Mouse (Mus musculus): ENCODE measurements at regions not wholly inside any gene's neighbourhood (a gene's known extent, or its start where the extent isn't known, plus 50 kb on each side); places are given as distances from the start of the nearest gene placed in this dataset.

GRCm38 (mm10) chr3:54493567-54493966 lies 132.7 kb downstream of the Postn start:
- H3K9ac ChIP-seq (ENCODE audit: low read depth, low read length), result no peak overlapping the region
- TF ChIP-seq POLR2A (IDR thresholded peaks at IDR 0.05; ENCODE audit: insufficient read depth, low read depth, low read length), result no peak
- TF ChIP-seq EP300 (IDR thresholded peaks at IDR 0.05; ENCODE audit: insufficient read depth, low read depth, low read length), result no peak
- no peak for TF ChIP-seq CTCF (IDR thresholded peaks at IDR 0.05)
- WGBS, result 57% methylated on average over 3 of the region's 3 CpGs
- H3K27me3 ChIP-seq (ENCODE audit: control insufficient read depth, insufficient read depth, low read length), result no peaks in the 10 kb centered on the region
- H3K4me3 ChIP-seq, result no peak overlapping the region
- no peaks in the 10 kb centered on the region for H3K4me1 ChIP-seq (ENCODE audit: control insufficient read depth, insufficient read depth, low read length)
- H3K36me3 ChIP-seq (ENCODE audit: control insufficient read depth, insufficient read depth, low read length), result no peaks in the 10 kb centered on the region
- no peak for DNase-seq
- H3K27ac ChIP-seq, result no peak overlapping the region
- no peaks in the 10 kb centered on the region for H3K79me2 ChIP-seq (replicated peaks; ENCODE audit: control insufficient read depth, insufficient read depth, low read length)
- intact Hi-C loops (cut with DNase I), result no loop called here

GRCm38 (mm10) chr3:54504997-54505396 lies 144.1 kb downstream of the Postn start:
- H3K36me3 ChIP-seq (ENCODE audit: control insufficient read depth, insufficient read depth, low read length), result no peaks in the 10 kb centered on the region

GRCm38 (mm10) chr3:54507575-54507974 lies 146.7 kb downstream of the Postn start:
- H3K27ac ChIP-seq, result no peak overlapping the region
- no peak for TF ChIP-seq POLR2A (IDR thresholded peaks at IDR 0.05; ENCODE audit: insufficient read depth, low read depth, low read length)
- no peaks in the 10 kb centered on the region for H3K36me3 ChIP-seq (ENCODE audit: control insufficient read depth, insufficient read depth, low read length)
- no peak overlapping the region for H3K9ac ChIP-seq (ENCODE audit: low read depth, low read length)
- no peak for DNase-seq
- no peaks in the 10 kb centered on the region for H3K27me3 ChIP-seq (ENCODE audit: control insufficient read depth, insufficient read depth, low read length)
- no peaks in the 10 kb centered on the region; the same call in 1 of the 2 replicates for H3K4me1 ChIP-seq (ENCODE audit: control insufficient read depth, insufficient read depth, low read length)
- no peaks in the 10 kb centered on the region for H3K79me2 ChIP-seq (replicated peaks; ENCODE audit: control insufficient read depth, insufficient read depth, low read length)
- intact Hi-C loops (cut with DNase I), result no loop called here
- H3K4me3 ChIP-seq, result no peak overlapping the region
- WGBS, result 68% methylated on average over 1 of the region's 1 CpGs

More at GRCm38 (mm10) chr3:54504997-54505396, 144.1 kb downstream of the Postn start:
- TF ChIP-seq EP300 (IDR thresholded peaks at IDR 0.05; ENCODE audit: insufficient read depth, low read depth, low read length), result no peak
- no peak for TF ChIP-seq POLR2A (IDR thresholded peaks at IDR 0.05; ENCODE audit: insufficient read depth, low read depth, low read length)
- TF ChIP-seq CTCF (IDR thresholded peaks at IDR 0.05), result no peak
- Histone ChIP-seq H3K4me1 (ENCODE audit: control insufficient read depth, insufficient read depth, low read length) (no peaks in the 10 kb centered on the region; the same call in 1 of the 2 replicates), H3K9ac (ENCODE audit: low read depth, low read length) (no peak overlapping the region), H3K4me3 (no peak overlapping the region), H3K27me3 (ENCODE audit: control insufficient read depth, insufficient read depth, low read length) (no peaks in the 10 kb centered on the region), H3K79me2 (replicated peaks; ENCODE audit: control insufficient read depth, insufficient read depth, low read length) (no peaks in the 10 kb centered on the region), H3K27ac (no peak overlapping the region)
- 68% methylated on average over 3 of the region's 3 CpGs for WGBS
- intact Hi-C loops (cut with DNase I), result no loop called here
- DNase-seq, result no peak

DNA sequence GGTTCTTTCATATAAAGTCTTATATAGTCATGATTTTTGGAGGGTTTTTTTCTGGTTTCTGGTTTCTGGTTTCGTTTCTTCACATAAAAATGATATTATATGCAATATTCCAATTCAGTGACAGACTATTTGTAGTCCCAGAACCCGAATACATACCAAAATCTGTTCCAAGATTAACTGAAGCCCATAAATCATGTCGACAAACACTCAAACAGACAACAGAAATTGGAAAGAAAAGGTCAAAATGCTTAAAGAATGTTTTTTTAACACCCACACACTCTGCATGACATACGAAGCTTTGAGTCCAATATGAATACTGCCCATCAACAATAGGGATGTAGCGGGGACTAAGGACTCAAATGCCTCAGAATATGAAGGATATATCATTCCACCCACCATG lies 148.0 kb downstream of the Postn start:
- intact Hi-C loops (cut with DNase I), result no loop called here
- H3K27me3 ChIP-seq (ENCODE audit: control insufficient read depth, insufficient read depth, low read length), result no peaks in the 10 kb centered on the region
- H3K9ac ChIP-seq (ENCODE audit: low read depth, low read length), result no peak overlapping the region
- no peak overlapping the region for H3K4me3 ChIP-seq
- no peaks in the 10 kb centered on the region for H3K4me1 ChIP-seq (ENCODE audit: control insufficient read depth, insufficient read depth, low read length)
- no peaks in the 10 kb centered on the region for H3K79me2 ChIP-seq (replicated peaks; ENCODE audit: control insufficient read depth, insufficient read depth, low read length)
- H3K27ac ChIP-seq, result no peak overlapping the region
- WGBS, result 70% methylated on average over 5 of the region's 5 CpGs
- no peak for TF ChIP-seq POLR2A (IDR thresholded peaks at IDR 0.05; ENCODE audit: insufficient read depth, low read depth, low read length)
- no peak for TF ChIP-seq EP300 (IDR thresholded peaks at IDR 0.05; ENCODE audit: insufficient read depth, low read depth, low read length)
- no peak for TF ChIP-seq CTCF (IDR thresholded peaks at IDR 0.05)
- DNase-seq, result no peak
- no peaks in the 10 kb centered on the region for H3K36me3 ChIP-seq (ENCODE audit: control insufficient read depth, insufficient read depth, low read length)

GRCm38 (mm10) chr3:54517251-54517650 lies 156.3 kb downstream of the Postn start:
- no peaks in the 10 kb centered on the region for H3K36me3 ChIP-seq (ENCODE audit: control insufficient read depth, insufficient read depth, low read length)
- intact Hi-C loops (cut with DNase I), result no loop called here
- WGBS, result 83% methylated on average over 3 of the region's 3 CpGs
- no peaks in the 10 kb centered on the region for H3K27me3 ChIP-seq (ENCODE audit: control insufficient read depth, insufficient read depth, low read length)
- no peak for DNase-seq
- H3K4me3 ChIP-seq, result no peak overlapping the region
- H3K79me2 ChIP-seq (replicated peaks; ENCODE audit: control insufficient read depth, insufficient read depth, low read length), result no peaks in the 10 kb centered on the region
- TF ChIP-seq POLR2A (IDR thresholded peaks at IDR 0.05; ENCODE audit: insufficient read depth, low read depth, low read length) (no peak), CTCF (IDR thresholded peaks at IDR 0.05) (no peak), EP300 (IDR thresholded peaks at IDR 0.05; ENCODE audit: insufficient read depth, low read depth, low read length) (no peak)
- no peak overlapping the region for H3K27ac ChIP-seq
- no peaks in the 10 kb centered on the region for H3K4me1 ChIP-seq (ENCODE audit: control insufficient read depth, insufficient read depth, low read length)
- H3K9ac ChIP-seq (ENCODE audit: low read depth, low read length), result no peak overlapping the region

DNA sequence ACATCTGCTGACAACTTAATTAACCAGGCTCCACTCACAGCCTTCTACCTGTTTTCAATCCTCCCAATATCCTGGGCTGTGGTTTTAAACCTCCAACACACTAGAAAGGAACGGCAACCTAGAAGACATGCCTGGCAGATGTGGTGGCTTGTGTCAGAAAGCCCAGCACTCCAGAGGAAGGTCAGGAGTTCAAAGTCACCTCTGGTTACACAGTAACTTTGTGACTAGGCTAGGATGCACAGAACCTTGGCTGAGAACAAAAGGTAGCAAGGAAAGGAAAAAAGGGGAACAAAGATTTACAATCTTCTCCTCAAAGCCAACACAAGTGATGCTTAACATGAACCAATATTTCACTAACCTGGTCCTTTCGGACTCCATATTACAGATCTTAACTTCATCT lies 161.8 kb downstream of the Postn start:
- H3K4me1 ChIP-seq (ENCODE audit: control insufficient read depth, insufficient read depth, low read length), result no peaks in the 10 kb centered on the region
- H3K9ac ChIP-seq (ENCODE audit: low read depth, low read length), result no peak overlapping the region
- intact Hi-C loops (cut with DNase I), result no loop called here
- no peak for TF ChIP-seq CTCF (IDR thresholded peaks at IDR 0.05)
- no peak for TF ChIP-seq POLR2A (IDR thresholded peaks at IDR 0.05; ENCODE audit: insufficient read depth, low read depth, low read length)
- no peak for TF ChIP-seq EP300 (IDR thresholded peaks at IDR 0.05; ENCODE audit: insufficient read depth, low read depth, low read length)
- H3K27me3 ChIP-seq (ENCODE audit: control insufficient read depth, insufficient read depth, low read length), result no peaks in the 10 kb centered on the region
- no peaks in the 10 kb centered on the region for H3K36me3 ChIP-seq (ENCODE audit: control insufficient read depth, insufficient read depth, low read length)
- no peaks in the 10 kb centered on the region for H3K79me2 ChIP-seq (replicated peaks; ENCODE audit: control insufficient read depth, insufficient read depth, low read length)
- no peak overlapping the region for H3K27ac ChIP-seq
- WGBS, result 89% methylated on average over 2 of the region's 2 CpGs
- H3K4me3 ChIP-seq, result no peak overlapping the region
- no peak for DNase-seq
